Mouse (Mus musculus): ENCODE data around the gene Doc2g.

- TF ChIP-seq EP300 (IDR thresholded peaks at IDR 0.05; ENCODE audit: low read depth) (no peak), CTCF (IDR thresholded peaks at IDR 0.05; ENCODE audit: low read depth) (no peak)
Observed at GRCm38 (mm10) chr19:4014802-4015201, 11.7 kb downstream of the Doc2g start.

Measured in liver, embryonic 14.5 days (tissue).